Mouse (Mus musculus): ENCODE measurements around the gene Cenps.

DNA sequence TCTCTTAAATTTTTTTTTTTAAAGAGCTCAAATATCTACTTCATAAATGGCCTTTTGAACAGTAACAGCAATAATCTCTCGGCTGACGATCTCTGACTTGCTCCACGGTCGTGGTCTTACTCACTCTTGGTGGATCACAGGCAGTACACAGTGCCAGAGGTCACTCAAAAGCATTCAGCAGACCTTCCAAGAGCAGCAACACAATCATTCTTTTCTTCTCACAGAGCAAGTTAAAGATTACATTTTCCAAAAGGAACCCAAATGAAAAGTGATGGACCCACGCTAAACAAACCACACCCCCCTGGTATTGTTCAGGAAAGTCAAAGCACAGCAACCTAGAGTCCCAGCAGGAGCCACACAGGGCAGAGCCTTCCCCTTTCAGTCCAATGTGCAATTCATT, 39.6 kb upstream of the Cenps start:
- TF ChIP-seq EP300 (optimal IDR thresholded peaks at IDR 0.05) = no peak
- TF ChIP-seq CTCF (IDR thresholded peaks at IDR 0.05; ENCODE audit: low read depth) = no peak
